ENCODE assay signal across 8 mouse cellular contexts in genomic region chr7:102244782-102245535, GRCm38 (mm10). TPM values are rescaled to one million over a fixed set of nuclear protein-coding genes. Genes with fewer than 3 reads are reported as not detected.
DNase-seq lines count a peak whose midpoint lies in the region; ATAC-seq and TF ChIP-seq lines count a peak whose summit lies in the region.
"Had no signal": no experiment of that assay in that cellular context is flagged by ENCODE, and none has a peak within 500 bp of the region (broad histone marks: within the 10 kb centered on the region; RNA-seq: fewer than 3 reads in every experiment).

No protein-coding gene starts in this region.

- peak overlapping the region; percentile 43; the same call in 1 of the 2 replicates for H3K4me3 ChIP-seq in G1E (ENCODE audit: low read depth, low read length)
- H3K4me3 ChIP-seq in hindbrain, embryonic 16.5 days (ENCODE audit: low read length), result no peak overlapping the region
- H3K4me3 ChIP-seq: hindbrain, embryonic 15.5 days had no signal

- DNase-seq in G1E (ENCODE audit: low spot score), result no peak
- DNase-seq in brain, adult 2 months (ENCODE audit: low read depth, low spot score), result peak; percentile 80
- DNase-seq in heart, postnatal 14 days, result peak; percentile 74 to 76
- DNase-seq in lung, adult 18-20 months, result peak; percentile 52 to 53
- no peak for DNase-seq in cerebellum, adult 9-10 months
- no peak for DNase-seq in cerebellum, adult 9-11 months

- WGBS in hindbrain, embryonic 16.5 days, result 86% methylated on average over 3 of the region's 3 CpGs

- no peak overlapping the region for H3K9ac ChIP-seq in hindbrain, embryonic 16.5 days (ENCODE audit: low read depth, low read length)
- H3K9ac ChIP-seq: hindbrain, embryonic 15.5 days had no signal

- H3K27me3 ChIP-seq in G1E (ENCODE audit: insufficient read depth, low read length), result no peaks in the 10 kb centered on the region
- no peaks in the 10 kb centered on the region for H3K27me3 ChIP-seq in hindbrain, embryonic 16.5 days (replicated peaks; ENCODE audit: control insufficient read depth, insufficient read depth, low read length)
- H3K27me3 ChIP-seq: hindbrain, embryonic 15.5 days had no signal

- no peak overlapping the region for H3K4me2 ChIP-seq in hindbrain, embryonic 16.5 days (ENCODE audit: low read length)
- H3K4me2 ChIP-seq: hindbrain, embryonic 15.5 days had no signal

- TF ChIP-seq CTCF in G1E (IDR thresholded peaks at IDR 0.05; ENCODE audit: low read depth, low read length), result no peak

- H3K4me1 ChIP-seq in G1E (ENCODE audit: insufficient read depth, low read depth, low read length), result peaks cover 84% of the 10 kb centered on the region
- H3K4me1 ChIP-seq in hindbrain, embryonic 16.5 days (ENCODE audit: control insufficient read depth, insufficient read depth, low read depth, low read length), result peaks cover 9% of the 10 kb centered on the region

- no peak for ATAC-seq in G1E (ENCODE audit: extremely low read depth, insufficient number of reproducible peaks, low FRiP score, poor library complexity, severe bottlenecking)
- ATAC-seq in hindbrain, embryonic 16.5 days, result no peak

- H3K36me3 ChIP-seq in G1E (replicated peaks), result peaks cover 79% of the 10 kb centered on the region
- H3K36me3 ChIP-seq in hindbrain, embryonic 16.5 days (ENCODE audit: control insufficient read depth, insufficient read depth, low read length), result no peaks in the 10 kb centered on the region; the same call in 1 of the 2 replicates

- no peak overlapping the region for H3K27ac ChIP-seq in hindbrain, embryonic 16.5 days (ENCODE audit: low read depth, low read length)
- H3K27ac ChIP-seq: hindbrain, embryonic 15.5 days had no signal

- H3K9me3 ChIP-seq in G1E (replicated peaks), result no peaks in the 10 kb centered on the region
- H3K9me3 ChIP-seq in hindbrain, embryonic 16.5 days (ENCODE audit: control insufficient read depth, low read length), result no peaks in the 10 kb centered on the region
- H3K9me3 ChIP-seq: hindbrain, embryonic 15.5 days had no signal

- intact Hi-C loops in heart, postnatal 14 days (cut with DNase I), result no loop called here

RNA-seq across cellular contexts. Expression of gene Rhog, which starts 10.9 kb away (rescaled TPM):
- total RNA-seq in G1E (2014; fragmentation: Nextera tagmentation) (240 and 241 TPM in 2 replicates), G1E (2017) (50.4 and 68.5 TPM in 2 replicates)
- polyA plus RNA-seq in G1E (2012), result 121 and 212 TPM in 2 replicates
- total RNA-seq in heart, postnatal 14 days (2021), result 10 to 100 TPM; 30.8 to 31.9 TPM
- 19.5 and 20.9 TPM in 2 replicates for polyA plus RNA-seq in hindbrain, embryonic 16.5 days (2015; fragmentation: Nextera tagmentation; extraction: Ambion mirVana)

RNA-seq across cellular contexts. Expression of gene Stim1, which starts 22.6 kb away (rescaled TPM):
- total RNA-seq in G1E (2014; fragmentation: Nextera tagmentation), result 25.8 and 27.3 TPM in 2 replicates
- 24.2 and 25.1 TPM in 2 replicates for total RNA-seq in G1E (2017)
- 20.2 and 35.8 TPM in 2 replicates for polyA plus RNA-seq in G1E (2012)
- 10 to 100 TPM; 25.8 to 30.2 TPM for total RNA-seq in heart, postnatal 14 days (2021)
- 15.1 and 17.4 TPM in 2 replicates for polyA plus RNA-seq in hindbrain, embryonic 16.5 days (2015; fragmentation: Nextera tagmentation; extraction: Ambion mirVana)

RNA-seq across cellular contexts. Expression of gene Pgap2, which starts 35.0 kb away (rescaled TPM):
- total RNA-seq in G1E (2014; fragmentation: Nextera tagmentation) (60.1 and 61.9 TPM in 2 replicates), G1E (2017) (24.1 and 27.8 TPM in 2 replicates)
- 18.0 and 19.1 TPM in 2 replicates for polyA plus RNA-seq in G1E (2012)
- 10 to 100 TPM; 54.4 to 55.7 TPM for total RNA-seq in heart, postnatal 14 days (2021)
- 63.5 and 67.0 TPM in 2 replicates for polyA plus RNA-seq in hindbrain, embryonic 16.5 days (2015; fragmentation: Nextera tagmentation; extraction: Ambion mirVana)

RNA-seq across cellular contexts. Expression of gene Nup98, which starts 35.0 kb away (rescaled TPM):
- total RNA-seq in G1E (2014; fragmentation: Nextera tagmentation) (172 and 179 TPM in 2 replicates), G1E (2017) (54.4 and 60.5 TPM in 2 replicates)
- 8.4 and 11.3 TPM in 2 replicates for polyA plus RNA-seq in G1E (2012)
- 10 to 100 TPM; 31.9 to 34.2 TPM for total RNA-seq in heart, postnatal 14 days (2021)
- polyA plus RNA-seq in hindbrain, embryonic 16.5 days (2015; fragmentation: Nextera tagmentation; extraction: Ambion mirVana), result 15.1 and 19.4 TPM in 2 replicates

Comparison
In these comparisons a context has a peak if more than half of its experiments do, and no peak if none do; other contexts are left out.
1. DNase-seq: peak in brain, adult 2 months (single experiment), heart, postnatal 14 days (2 of 2) and lung, adult 18-20 months (2 of 2); none in G1E (single experiment), cerebellum, adult 9-10 months (single experiment) and cerebellum, adult 9-11 months (single experiment).